Mouse (Mus musculus) hindbrain, embryonic 11.5 days (tissue): ENCODE results near the gene Vopp1. TPM values are rescaled to one million over a fixed set of nuclear protein-coding genes. Genes with fewer than 3 reads are reported as not detected.
"Not testable (repeated sequence)": the region's sequence is repeated elsewhere in the genome, so short reads cannot be mapped to it uniquely, and the experiment has no call there.

ENCODE experiments used
- ATAC-seq: fragments of 200-750 bp; cut with Nextera tagmentation; 2 replicates; pipeline ENCODE4 v1.8.0; 2017; ENCODE audit warnings: mild to moderate bottlenecking, moderate TSS enrichment, moderate library complexity; ENCODE audit not compliant: low FRiP score
- DNase-seq: peaks from one replicate; pipeline ENCODE4 v3.0.0-alpha.2; 2015; ENCODE audit warnings: low spot score
- H3K27ac ChIP-seq: fragments of 300-500 bp; sonication (generic); 2 replicates; pipeline ENCODE4 v1.5.1; 2014; ENCODE audit warnings: mild to moderate bottlenecking, low read depth, low read length
- H3K27me3 ChIP-seq: fragments of 300-500 bp; sonication (generic); 2 replicates; pipeline ENCODE4 v1.6.1; 2014; ENCODE audit warnings: mild to moderate bottlenecking, low read length, moderate library complexity, mixed read lengths; ENCODE audit not compliant: control insufficient read depth, insufficient read depth
- H3K36me3 ChIP-seq: fragments of 300-500 bp; sonication (generic); 2 replicates; pipeline ENCODE4 v1.6.1; 2014; ENCODE audit warnings: mild to moderate bottlenecking, low read length, moderate library complexity, mixed read lengths; ENCODE audit not compliant: control insufficient read depth, insufficient read depth
- H3K4me1 ChIP-seq: fragments of 300-500 bp; sonication (generic); replicated peaks from 2 replicates; pipeline ENCODE4 v1.6.1; 2014; ENCODE audit warnings: low read length, mixed read lengths; ENCODE audit not compliant: control insufficient read depth, insufficient read depth
- H3K4me2 ChIP-seq: fragments of 300-500 bp; sonication (generic); replicated peaks from 2 replicates; pipeline ENCODE4 v1.6.1; 2014; ENCODE audit warnings: mild to moderate bottlenecking, low read depth, low read length
- H3K4me3 ChIP-seq: fragments of 300-500 bp; sonication (generic); 2 replicates; pipeline ENCODE4 v1.5.1; 2014; ENCODE audit warnings: low read depth, low read length
- H3K9ac ChIP-seq: fragments of 300-500 bp; sonication (generic); 2 replicates; pipeline ENCODE4 v1.6.1; 2014; ENCODE audit warnings: low read depth, low read length
- H3K9me3 ChIP-seq: fragments of 300-500 bp; sonication (generic); 2 replicates; pipeline ENCODE4 v1.6.1; 2016; ENCODE audit warnings: low read length; ENCODE audit not compliant: control insufficient read depth
- WGBS: fragments of 180-500 bp; shearing (Covaris S2); extraction: QIAGEN DNeasy Blood & Tissue Kit; methylation state at CpG from one replicate; pipeline ENCODE4 v1.1.7; 2014; 5-methylcytosine and 5-hydroxymethylcytosine counted together
- polyA plus RNA-seq: library from polyadenylated mRNA; unstranded; fragments of >200 nt; fragmentation: Nextera tagmentation; extraction: Ambion mirVana; gene quantifications from 2 replicates; pipeline ENCODE4 v1.2.1, GENCODE M21; 2014

Vopp1 gene
- 44.3 and 72.1 TPM in 2 replicates for polyA plus RNA-seq

GRCm38 (mm10) chr6:57824422-57825258 is at the start of gene Vopp1:
TSS of gene Vopp1 (minus strand) at chr6:57825159.
- no peaks in the 10 kb centered on the region for H3K9me3 ChIP-seq
- H3K4me1 ChIP-seq, result no peaks in the 10 kb centered on the region
- no peaks in the 10 kb centered on the region for H3K36me3 ChIP-seq
- ATAC-seq (peak; percentile 90), DNase-seq (peak; percentile 88)
- H3K27me3 ChIP-seq, result no peaks in the 10 kb centered on the region
- WGBS, result under 1% methylated on average over 81 of the region's 87 CpGs
- peak within 1 kb of the TSS; percentile 98 for H3K9ac ChIP-seq
- H3K4me2 ChIP-seq, result peak within 1 kb of the TSS; percentile 57
- H3K4me3 ChIP-seq, result peak within 1 kb of the TSS; percentile 73
- peak within 1 kb of the TSS; percentile 90 for H3K27ac ChIP-seq

- peak; percentile 58 for DNase-seq
- Histone ChIP-seq H3K27me3 (no peaks in the 10 kb centered on the region), H3K9ac (no peak overlapping the region), H3K4me2 (no peak overlapping the region; the same call in 1 of the 2 replicates), H3K27ac (no peak overlapping the region), H3K36me3 (no peaks in the 10 kb centered on the region), H3K9me3 (no peaks in the 10 kb centered on the region), H3K4me1 (no peaks in the 10 kb centered on the region), H3K4me3 (no peak overlapping the region)
- 56% methylated on average over 6 of the region's 6 CpGs for WGBS
- ATAC-seq, result peak; percentile 89
Observed at GRCm38 (mm10) chr6:57859043-57860042, 34.4 kb upstream of the Vopp1 start.

GRCm38 (mm10) chr6:57851177-57851576 is 26.2 kb upstream of the Vopp1 start:
- H3K27me3 ChIP-seq, ATAC-seq, H3K36me3 ChIP-seq, H3K4me3 ChIP-seq, H3K4me1 ChIP-seq, H3K27ac ChIP-seq, H3K4me2 ChIP-seq, DNase-seq, H3K9me3 ChIP-seq, H3K9ac ChIP-seq: not testable (repeated sequence)
- WGBS, result 84% methylated on average over 5 of the region's 5 CpGs

- Histone ChIP-seq H3K4me2 (no peak within 1 kb of the TSS), H3K36me3 (no peaks in the 10 kb centered on the region), H3K4me1 (no peaks in the 10 kb centered on the region), H3K9me3 (no peaks in the 10 kb centered on the region), H3K9ac (no peak within 1 kb of the TSS), H3K27me3 (no peaks in the 10 kb centered on the region), H3K27ac (no peak within 1 kb of the TSS), H3K4me3 (no peak within 1 kb of the TSS)
- no peak for DNase-seq
- WGBS, result 74% methylated on average over 1 of the region's 1 CpGs
- ATAC-seq, result no peak
Observed at GRCm38 (mm10) chr6:57850286-57850685, 25.3 kb upstream of the Vopp1 start, which contains the start of gene Vmn1r21. TSS of gene Vmn1r21 (minus strand) at chr6:57850343.

- Histone ChIP-seq H3K36me3 (no peaks in the 10 kb centered on the region), H3K4me3 (no peak overlapping the region), H3K27me3 (no peaks in the 10 kb centered on the region), H3K9ac (no peak overlapping the region), H3K9me3 (no peaks in the 10 kb centered on the region), H3K4me1 (no peaks in the 10 kb centered on the region), H3K4me2 (no peak overlapping the region), H3K27ac (no peak overlapping the region)
- ATAC-seq, result no peak
- 86% methylated on average over 2 of the region's 2 CpGs for WGBS
- no peak for DNase-seq
Observed at GRCm38 (mm10) chr6:57839693-57840408, 14.9 kb upstream of the Vopp1 start.

DNA sequence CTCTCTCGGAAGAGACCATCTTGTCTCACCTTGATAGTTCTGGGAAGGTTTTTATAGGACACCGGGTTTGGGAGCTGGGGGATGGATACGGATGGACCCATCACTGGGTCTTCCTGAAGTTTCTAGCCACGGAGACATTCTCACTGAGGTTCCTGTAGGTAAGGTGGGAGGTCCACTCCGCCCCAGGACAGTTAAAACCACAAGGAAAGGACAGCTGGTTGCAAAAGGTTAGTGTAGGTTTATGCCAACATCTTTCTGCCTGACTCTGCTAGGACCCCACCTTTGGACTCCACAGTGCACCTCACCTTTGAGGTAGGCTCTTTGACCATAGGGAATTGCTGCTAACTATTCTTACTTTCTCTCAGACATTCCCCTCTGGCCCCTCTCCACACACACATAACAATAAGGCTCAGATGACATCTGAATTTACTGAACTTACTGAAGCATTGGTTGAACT is 328 bp upstream of the Vopp1 start:
- ATAC-seq (no peak; the same call in 1 of the 2 replicates), DNase-seq (no peak)

GRCm38 (mm10) chr6:57823461-57823860 is 1.5 kb downstream of the Vopp1 start:
- H3K27me3 ChIP-seq, result no peaks in the 10 kb centered on the region
- no peaks in the 10 kb centered on the region for H3K36me3 ChIP-seq
- H3K27ac ChIP-seq, result no peak overlapping the region
- ATAC-seq (no peak), DNase-seq (peak; percentile 6)
- no peak overlapping the region for H3K4me3 ChIP-seq
- H3K9ac ChIP-seq, result no peak overlapping the region
- WGBS, result 54% methylated on average over 3 of the region's 3 CpGs
- H3K4me1 ChIP-seq, result no peaks in the 10 kb centered on the region
- H3K4me2 ChIP-seq, result 0 out of 2 replicates have a peak overlapping the region, but pooled peaks have one; percentile 6
- no peaks in the 10 kb centered on the region for H3K9me3 ChIP-seq

More for the DNA sequence above, 328 bp upstream of the Vopp1 start:
- Histone ChIP-seq H3K4me3 (peak overlapping the region; percentile 73), H3K36me3 (no peaks in the 10 kb centered on the region), H3K27me3 (no peaks in the 10 kb centered on the region), H3K27ac (no peak overlapping the region), H3K4me2 (peak overlapping the region; percentile 57), H3K4me1 (no peaks in the 10 kb centered on the region), H3K9me3 (no peaks in the 10 kb centered on the region), H3K9ac (peak overlapping the region; percentile 98)
- 2% methylated on average over 5 of the region's 5 CpGs for WGBS
